Mouse (Mus musculus) thymus, adult 2 months (tissue): ENCODE results near the gene Ciao2b.

ENCODE experiments used
- CTCF ChIP-seq: fragments of 200-500 bp; IDR thresholded peaks from 2 replicates; pipeline ENCODE4 v1.5.1; 2012; ENCODE audit warnings: mild to moderate bottlenecking, control low read depth, low read length, moderate library complexity, borderline replicate concordance; ENCODE audit not compliant: control insufficient read depth, poor library complexity, insufficient read depth; ENCODE audit errors: extremely low read depth
- POLR2A ChIP-seq: fragments of 200-500 bp; IDR thresholded peaks from 2 replicates; pipeline ENCODE4 v1.6.1; 2012; ENCODE audit warnings: mild to moderate bottlenecking, low read length, control low read depth, moderate library complexity; ENCODE audit not compliant: control insufficient read depth, poor library complexity, insufficient read depth; ENCODE audit errors: extremely low read depth

GRCm38 (mm10) chr8:104602468-104603244, 39.1 kb downstream of the Ciao2b start:
- TF ChIP-seq POLR2A (no peak), CTCF (peak; percentile 90; the same call in 1 of the 2 replicates)
